Mouse (Mus musculus) megakaryocyte, embryonic 14.5 days (primary cell): ENCODE results near the gene C7. TPM values are rescaled to one million over a fixed set of nuclear protein-coding genes. Genes with fewer than 3 reads are reported as not detected.

Experiments used
- H3K27me3 ChIP-seq: replicated peaks from 2 replicates; pipeline ENCODE3; 2012; ENCODE audit warnings: inconsistent platforms
- H3K36me3 ChIP-seq: replicated peaks from 2 replicates; pipeline ENCODE3; 2012; ENCODE audit warnings: low read length, inconsistent platforms, mixed read lengths
- H3K4me1 ChIP-seq: 2 replicates; pipeline ENCODE4 v1.6.1; 2012; ENCODE audit warnings: inconsistent platforms
- H3K4me3 ChIP-seq: replicated peaks from 2 replicates; pipeline ENCODE3; 2012; ENCODE audit warnings: moderate library complexity, mild to moderate bottlenecking, inconsistent platforms
- H3K9me3 ChIP-seq: 2 replicates; pipeline ENCODE4 v1.6.1; 2012; ENCODE audit warnings: inconsistent platforms
- FLI1 ChIP-seq: IDR thresholded peaks from 2 replicates; pipeline ENCODE4 v1.6.1; 2012; ENCODE audit warnings: low read length, inconsistent platforms, mixed read lengths
- GATA1 ChIP-seq: IDR thresholded peaks from 3 replicates; pipeline ENCODE4 v1.6.1; 2012; ENCODE audit warnings: mixed read lengths, low read length, inconsistent platforms, borderline replicate concordance
- polyA plus RNA-seq: library from polyadenylated mRNA; stranded (reverse); fragments of >175 nt; gene quantifications from 2 replicates; pipeline ENCODE4 v1.2.3, GENCODE M21; 2012; ENCODE audit warnings: low replicate concordance; ENCODE audit not compliant: insufficient read depth

The C7 gene
- polyA plus RNA-seq, 1 experiment: not detected

- Histone ChIP-seq H3K4me1 (no peaks in the 10 kb centered on the region), H3K9me3 (no peaks in the 10 kb centered on the region), H3K36me3 (no peaks in the 10 kb centered on the region), H3K27me3 (no peaks in the 10 kb centered on the region), H3K4me3 (no peak overlapping the region)
- no peak for TF ChIP-seq FLI1
- no peak for TF ChIP-seq GATA1
These were observed 59.9 kb downstream of the C7 start for GRCm38 (mm10) chr15:5003503-5004196.

GRCm38 (mm10) chr15:5002903-5003302 lies 60.6 kb downstream of the C7 start:
- Histone ChIP-seq H3K4me1 (no peaks in the 10 kb centered on the region), H3K36me3 (no peaks in the 10 kb centered on the region), H3K9me3 (no peaks in the 10 kb centered on the region), H3K4me3 (no peak overlapping the region), H3K27me3 (no peaks in the 10 kb centered on the region)
- TF ChIP-seq GATA1 (no peak), FLI1 (no peak)

GRCm38 (mm10) chr15:4973355-4973754 lies 90.2 kb downstream of the C7 start:
- Histone ChIP-seq H3K9me3 (no peaks in the 10 kb centered on the region), H3K4me1 (no peaks in the 10 kb centered on the region), H3K36me3 (no peaks in the 10 kb centered on the region), H3K27me3 (no peaks in the 10 kb centered on the region), H3K4me3 (no peak overlapping the region)
- TF ChIP-seq FLI1 (no peak), GATA1 (no peak)

Other genes starting within 250 kb of the C7 start
- gene Mroh2b, start 165.0 kb downstream of the C7 start, polyA plus RNA-seq: not detected in 2 replicates
- 0.09 TPM in 1 of 2 replicates, not detected in the other for gene Card6, start 44.8 kb upstream of the C7 start, polyA plus RNA-seq
- 7.1 and 79.8 TPM in 2 replicates for gene Rpl37, start 52.9 kb upstream of the C7 start, polyA plus RNA-seq
- gene Prkaa1, start 80.1 kb upstream of the C7 start, polyA plus RNA-seq: 0.47 and 0.93 TPM in 2 replicates
- 18.4 TPM in 1 of 2 replicates, not detected in the other for gene Ttc33, start 121.8 kb upstream of the C7 start, polyA plus RNA-seq
- gene Ptger4, start 180.4 kb upstream of the C7 start, polyA plus RNA-seq: 1.3 TPM in 1 of 2 replicates, not detected in the other